Mouse (Mus musculus): ENCODE data around the gene Gm17334. TPM values are rescaled to one million over a fixed set of nuclear protein-coding genes. Genes with fewer than 3 reads are reported as not detected.
A peak's percentile ranks its signal among the peaks of the same experiment; 100 is the strongest.

The Gm17334 gene
- polyA plus RNA-seq, 1 experiment from 2014 or later = not detected

DNA sequence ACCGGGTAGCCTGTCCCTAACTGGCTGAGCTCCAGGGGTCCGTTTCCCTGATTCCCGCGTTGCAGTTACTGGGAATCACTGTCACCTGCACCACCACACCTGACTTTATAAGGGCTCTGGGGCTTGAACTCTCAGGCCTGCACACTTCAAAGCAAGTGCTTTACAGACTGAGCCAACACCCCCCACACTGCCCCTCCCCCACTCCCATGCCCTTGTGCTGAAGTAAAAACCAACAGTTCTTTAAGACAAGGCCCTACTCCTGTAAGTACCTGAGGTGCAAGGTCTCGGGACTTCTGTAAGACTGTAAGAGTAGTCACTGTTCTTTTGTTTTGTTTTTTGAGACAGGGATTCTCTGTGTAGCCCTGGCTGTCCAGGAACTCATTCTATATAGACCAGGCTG lies 5.5 kb upstream of the Gm17334 start:
- H3K4me2 ChIP-seq = no peak overlapping the region
- no peak for ATAC-seq (replicated peaks)
- H3K4me3 ChIP-seq = no peak overlapping the region
- no peak overlapping the region for H3K9ac ChIP-seq
- no peaks in the 10 kb centered on the region for H3K36me3 ChIP-seq (replicated peaks)
- H3K4me1 ChIP-seq = no peaks in the 10 kb centered on the region
- no peak overlapping the region for H3K27ac ChIP-seq
- no peaks in the 10 kb centered on the region for H3K9me3 ChIP-seq
- H3K27me3 ChIP-seq (replicated peaks) = no peaks in the 10 kb centered on the region
- WGBS = 81% methylated on average over 5 of the region's 5 CpGs

DNA sequence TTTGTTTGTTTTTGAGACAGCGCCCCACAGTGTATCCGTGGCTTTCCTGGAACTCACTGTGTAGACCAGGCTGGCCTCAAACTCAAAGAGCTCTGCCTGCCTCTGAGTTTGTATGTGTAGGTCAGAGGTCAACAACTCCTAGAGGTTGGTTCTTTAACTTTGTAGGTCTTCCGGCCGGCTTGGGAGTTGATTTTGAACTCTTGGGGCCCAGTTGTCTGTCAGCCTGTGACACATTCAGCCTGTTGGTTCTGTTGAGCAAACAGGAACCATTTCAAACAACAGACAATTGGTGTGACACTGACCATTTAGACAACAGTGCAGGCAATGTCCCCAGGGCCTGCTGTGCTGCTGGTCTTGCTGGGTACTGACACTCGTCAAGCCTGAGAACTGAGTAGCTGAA lies 4.7 kb upstream of the Gm17334 start:
- no peaks in the 10 kb centered on the region for H3K36me3 ChIP-seq (replicated peaks)
- WGBS = 63% methylated on average over 5 of the region's 5 CpGs
- H3K4me1 ChIP-seq = no peaks in the 10 kb centered on the region

DNA sequence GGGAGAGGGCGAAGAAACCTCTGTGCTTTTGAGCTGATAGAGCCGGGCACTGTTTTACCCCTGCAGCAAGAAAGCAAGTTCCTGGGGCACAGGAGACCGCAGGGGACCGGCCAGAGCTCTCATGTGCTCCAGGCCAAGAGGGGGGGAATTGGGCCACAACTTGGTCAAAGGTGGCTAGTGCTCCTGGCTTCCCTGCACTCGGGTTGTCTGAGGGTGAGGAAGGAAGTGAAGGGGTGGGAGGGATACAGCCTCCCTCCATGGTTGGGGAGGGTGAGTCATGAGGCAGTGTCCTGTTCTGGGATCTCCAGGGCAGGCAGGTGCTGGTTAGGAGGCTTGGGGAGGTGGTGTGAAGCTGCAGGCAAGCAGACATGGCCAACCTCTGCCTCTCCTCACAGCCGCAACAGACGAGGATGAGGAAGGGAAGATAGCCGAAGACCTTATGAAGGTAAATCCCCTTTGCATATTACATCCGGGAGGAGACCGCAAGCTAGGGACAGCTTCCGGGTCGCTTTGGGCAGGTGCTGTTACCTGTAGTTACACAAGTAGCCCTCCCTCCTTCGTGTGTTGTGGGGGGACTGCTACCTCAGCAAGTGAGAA lies 1.8 kb upstream of the Gm17334 start:
- 85% methylated on average over 13 of the region's 13 CpGs for WGBS

More for the DNA sequence above, 4.7 kb upstream of the Gm17334 start:
- Histone ChIP-seq H3K9ac (no peak overlapping the region), H3K27ac (no peak overlapping the region), H3K9me3 (no peaks in the 10 kb centered on the region), H3K4me2 (no peak overlapping the region), H3K27me3 (replicated peaks) (no peaks in the 10 kb centered on the region), H3K4me3 (no peak overlapping the region)
- ATAC-seq (replicated peaks) = no peak

DNA sequence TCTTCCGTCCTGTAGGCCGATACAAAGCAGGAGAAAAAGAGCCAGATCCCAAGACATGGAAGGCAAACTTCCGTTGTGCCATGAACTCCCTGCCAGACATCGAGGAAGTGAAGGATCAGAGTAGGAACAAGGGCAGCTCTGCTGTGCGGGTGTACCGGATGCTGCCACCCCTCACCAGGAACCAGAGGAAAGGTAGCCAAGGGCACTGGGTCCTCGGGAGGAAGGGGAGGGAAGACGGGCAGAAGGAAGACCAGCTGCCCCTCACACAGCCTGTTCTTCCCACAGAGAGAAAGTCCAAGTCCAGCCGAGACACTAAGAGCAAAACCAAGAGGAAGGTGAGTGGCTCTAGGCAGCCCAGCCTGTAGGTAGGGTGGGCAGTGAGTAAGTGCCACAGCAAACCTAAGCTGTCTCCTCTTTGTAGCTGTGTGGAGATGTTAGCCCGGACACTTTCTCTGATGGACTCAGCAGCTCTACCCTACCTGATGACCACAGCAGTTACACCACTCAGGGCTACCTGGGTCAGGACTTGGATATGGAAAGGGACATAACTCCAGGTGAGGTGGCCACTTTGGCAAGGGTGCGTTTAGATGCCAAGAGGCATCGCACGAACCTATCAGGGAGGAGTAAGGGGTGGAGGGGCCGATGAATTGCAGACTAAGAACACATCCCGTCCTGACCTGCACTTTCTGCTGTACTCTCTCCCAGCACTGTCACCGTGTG lies 814 bp upstream of the Gm17334 start:
- H3K4me2 ChIP-seq = no peak overlapping the region
- H3K9me3 ChIP-seq = no peaks in the 10 kb centered on the region
- 91% methylated on average over 16 of the region's 16 CpGs for whole genome bisulfite sequencing
- ATAC-seq (replicated peaks) = no peak
- peaks cover 13% of the 10 kb centered on the region for H3K4me1 ChIP-seq
- H3K27ac ChIP-seq = no peak overlapping the region
- H3K4me3 ChIP-seq = no peak overlapping the region
- H3K27me3 ChIP-seq (replicated peaks) = peaks cover 24% of the 10 kb centered on the region
- H3K9ac ChIP-seq = no peak overlapping the region
- H3K36me3 ChIP-seq (replicated peaks) = no peaks in the 10 kb centered on the region

More for the DNA sequence above, 1.8 kb upstream of the Gm17334 start:
- H3K4me1 ChIP-seq = peaks cover 10% of the 10 kb centered on the region
- H3K27ac ChIP-seq = no peak overlapping the region
- no peak overlapping the region for H3K4me3 ChIP-seq
- peaks cover 17% of the 10 kb centered on the region; the same call in 1 of the 2 replicates for H3K27me3 ChIP-seq (replicated peaks)
- H3K9ac ChIP-seq = no peak overlapping the region
- no peak for ATAC-seq (replicated peaks)
- H3K9me3 ChIP-seq = no peaks in the 10 kb centered on the region
- H3K36me3 ChIP-seq (replicated peaks) = no peaks in the 10 kb centered on the region
- no peak overlapping the region for H3K4me2 ChIP-seq

DNA sequence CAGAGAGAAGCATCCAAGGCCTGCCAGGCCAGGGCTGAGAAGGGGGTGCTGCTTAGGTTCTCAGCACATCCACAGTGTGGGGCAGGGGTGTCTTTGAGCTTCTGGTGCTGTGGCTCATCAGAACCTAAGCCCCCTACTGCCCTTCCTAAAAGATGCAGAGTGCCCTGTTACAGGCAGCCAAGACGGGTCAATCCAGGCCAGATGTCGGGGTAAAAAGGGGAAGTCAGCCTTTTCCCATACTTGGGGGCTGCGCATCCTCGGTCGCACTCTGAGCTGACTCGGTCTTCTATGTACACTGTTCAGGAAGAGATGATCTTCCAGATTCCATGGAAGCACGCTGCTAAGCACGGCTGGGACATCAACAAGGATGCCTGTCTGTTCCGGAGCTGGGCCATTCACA lies 451 bp downstream of the Gm17334 start:
- no peak for ATAC-seq (replicated peaks)
- Histone ChIP-seq H3K4me1 (peaks cover 13% of the 10 kb centered on the region), H3K27ac (no peak overlapping the region), H3K4me2 (no peak overlapping the region), H3K27me3 (replicated peaks) (peaks cover 29% of the 10 kb centered on the region), H3K36me3 (replicated peaks) (no peaks in the 10 kb centered on the region), H3K9me3 (no peaks in the 10 kb centered on the region), H3K4me3 (no peak overlapping the region), H3K9ac (no peak overlapping the region)
- 83% methylated on average over 9 of the region's 9 CpGs for WGBS

DNA sequence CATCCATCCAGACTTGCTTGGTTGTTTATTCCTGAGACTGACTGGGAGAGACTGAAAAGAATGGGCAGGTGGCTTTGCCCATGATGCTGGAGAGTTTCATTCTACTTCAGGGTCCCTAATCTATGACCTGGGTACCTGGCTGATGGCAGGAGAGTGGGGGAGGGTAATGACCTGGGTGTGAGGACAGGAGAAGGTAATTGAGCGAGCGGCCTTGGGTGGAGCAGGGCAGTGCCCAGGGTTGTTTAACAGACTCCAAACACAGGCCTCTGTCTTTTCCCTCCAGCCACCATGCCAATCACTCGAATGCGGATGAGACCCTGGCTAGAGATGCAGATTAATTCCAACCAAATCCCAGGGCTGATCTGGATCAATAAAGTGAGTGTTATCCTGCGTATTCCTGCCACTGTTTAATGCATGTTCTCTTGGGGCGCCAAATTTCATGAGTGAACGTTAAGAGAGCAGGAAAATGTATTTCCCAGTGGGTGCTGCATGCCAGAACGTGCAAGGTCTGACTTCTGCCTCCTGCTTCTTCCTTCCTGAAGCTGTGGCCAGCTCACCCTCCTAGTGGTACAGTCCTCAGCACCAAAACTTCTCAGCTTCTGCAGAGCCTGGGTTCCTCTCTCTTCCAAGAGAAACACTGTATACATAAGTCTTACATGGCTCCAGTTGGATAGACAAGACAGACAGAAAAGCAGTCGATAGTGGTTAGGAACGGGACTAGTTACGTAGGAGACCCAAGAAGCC lies 1.8 kb downstream of the Gm17334 start:
- H3K27ac ChIP-seq = no peak overlapping the region
- WGBS = 80% methylated on average over 11 of the region's 11 CpGs
- peak overlapping the region; percentile 98; the same call in 1 of the 2 replicates for H3K4me2 ChIP-seq
- no peak for ATAC-seq (replicated peaks)
- H3K4me1 ChIP-seq = peaks cover 13% of the 10 kb centered on the region
- H3K36me3 ChIP-seq (replicated peaks) = no peaks in the 10 kb centered on the region
- peaks cover 32% of the 10 kb centered on the region for H3K27me3 ChIP-seq (replicated peaks)
- H3K4me3 ChIP-seq = no peak overlapping the region
- H3K9me3 ChIP-seq = no peaks in the 10 kb centered on the region
- H3K9ac ChIP-seq = no peak overlapping the region

DNA sequence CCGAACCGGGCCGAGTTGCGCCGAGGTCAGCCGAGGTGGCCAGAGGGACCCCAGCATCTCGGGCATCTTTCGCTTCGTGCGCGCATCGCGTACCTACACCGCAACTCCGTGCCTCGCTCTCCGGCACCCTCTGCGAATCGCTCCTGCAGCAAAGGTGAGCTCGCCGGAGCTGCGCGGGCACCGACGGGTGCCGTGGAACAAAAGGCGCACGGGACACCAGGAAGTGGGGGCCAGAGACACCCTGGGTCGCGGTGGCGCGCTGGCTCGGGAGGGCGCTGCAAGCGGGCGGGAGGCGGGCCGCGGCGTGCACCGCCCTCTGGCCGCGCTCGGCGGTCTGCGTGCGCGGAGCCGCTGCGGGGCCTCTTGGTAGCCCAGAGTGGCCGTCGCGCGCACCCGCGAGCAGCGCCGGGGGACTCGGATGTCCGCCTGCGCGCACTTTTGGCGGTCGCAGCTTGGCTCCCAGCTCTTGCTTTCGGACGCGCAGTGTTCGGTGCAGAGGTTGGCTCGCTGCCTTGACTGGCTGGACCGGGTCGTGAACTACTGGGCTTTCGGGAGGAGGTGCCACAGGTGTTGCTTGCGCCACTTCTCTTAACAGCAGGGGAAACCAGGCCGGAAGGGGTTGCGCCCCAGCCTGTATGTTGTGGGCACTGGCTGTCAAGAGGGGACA lies 2.7 kb downstream of the Gm17334 start:
- Histone ChIP-seq H3K27ac (no peak overlapping the region; the same call in 1 of the 2 replicates), H3K27me3 (replicated peaks) (peaks cover 32% of the 10 kb centered on the region), H3K9me3 (no peaks in the 10 kb centered on the region), H3K4me2 (peak overlapping the region; percentile 98), H3K4me3 (peak overlapping the region; percentile 63), H3K4me1 (peaks cover 13% of the 10 kb centered on the region), H3K9ac (peak overlapping the region; percentile 61), H3K36me3 (replicated peaks) (no peaks in the 10 kb centered on the region)
- under 1% methylated on average over 69 of the region's 75 CpGs for WGBS
- ATAC-seq (replicated peaks) = peak; percentile 86

DNA sequence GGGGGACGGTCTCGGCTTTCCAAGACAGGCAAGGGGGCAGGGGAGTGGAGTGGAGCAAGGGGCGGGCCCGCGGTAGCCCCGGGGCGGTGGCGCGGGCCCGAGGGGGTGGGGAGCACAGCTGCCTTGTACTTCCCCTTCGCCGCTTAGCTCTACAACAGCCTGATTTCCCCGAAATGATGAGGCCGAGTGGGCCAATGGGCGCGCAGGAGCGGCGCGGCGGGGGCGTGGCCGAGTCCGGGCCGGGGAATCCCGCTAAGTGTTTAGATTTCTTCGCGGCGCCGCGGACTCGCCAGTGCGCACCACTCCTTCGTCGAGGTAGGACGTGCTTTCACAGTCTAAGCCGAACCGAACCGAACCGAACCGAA lies 3.2 kb downstream of the Gm17334 start, which contains the start of gene Irf1:
Gene Irf1, plus strand, starts transcription at position 255 of the 365 bp plus-strand sequence.
- no peaks in the 10 kb centered on the region for H3K9me3 ChIP-seq
- peak within 1 kb of the TSS; percentile 63 for H3K4me3 ChIP-seq
- no peaks in the 10 kb centered on the region for H3K36me3 ChIP-seq (replicated peaks)
- no peak within 1 kb of the TSS; the same call in 1 of the 2 replicates for H3K27ac ChIP-seq
- peak within 1 kb of the TSS; percentile 61 for H3K9ac ChIP-seq
- peak within 1 kb of the TSS; percentile 98 for H3K4me2 ChIP-seq
- peak; percentile 94 for ATAC-seq (replicated peaks)
- H3K27me3 ChIP-seq (replicated peaks) = peaks cover 32% of the 10 kb centered on the region
- under 1% methylated on average over 40 of the region's 40 CpGs for WGBS
- peaks cover 13% of the 10 kb centered on the region for H3K4me1 ChIP-seq

DNA sequence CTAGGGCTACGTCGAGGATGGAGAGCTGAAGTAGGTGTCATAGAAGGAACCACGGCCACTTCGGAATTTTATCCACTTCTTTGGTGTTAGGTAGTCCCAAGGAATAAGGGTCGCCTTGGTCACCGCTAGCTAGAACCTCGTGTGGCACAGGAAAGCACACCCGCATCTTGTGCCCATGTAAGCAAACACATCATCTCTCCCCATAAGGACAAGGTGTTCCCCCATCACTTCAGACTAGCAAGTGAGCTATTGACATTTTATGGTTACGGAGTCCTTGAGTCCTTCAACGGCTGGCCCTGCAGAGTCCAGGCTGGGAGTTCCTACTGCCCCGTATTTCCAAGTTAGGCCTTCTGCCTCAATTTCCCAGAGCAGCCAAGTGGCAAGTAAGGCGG lies 3.8 kb downstream of the Gm17334 start:
- 64% methylated on average over 12 of the region's 12 CpGs for WGBS
- Histone ChIP-seq H3K9me3 (no peaks in the 10 kb centered on the region), H3K27ac (no peak overlapping the region)

DNA sequence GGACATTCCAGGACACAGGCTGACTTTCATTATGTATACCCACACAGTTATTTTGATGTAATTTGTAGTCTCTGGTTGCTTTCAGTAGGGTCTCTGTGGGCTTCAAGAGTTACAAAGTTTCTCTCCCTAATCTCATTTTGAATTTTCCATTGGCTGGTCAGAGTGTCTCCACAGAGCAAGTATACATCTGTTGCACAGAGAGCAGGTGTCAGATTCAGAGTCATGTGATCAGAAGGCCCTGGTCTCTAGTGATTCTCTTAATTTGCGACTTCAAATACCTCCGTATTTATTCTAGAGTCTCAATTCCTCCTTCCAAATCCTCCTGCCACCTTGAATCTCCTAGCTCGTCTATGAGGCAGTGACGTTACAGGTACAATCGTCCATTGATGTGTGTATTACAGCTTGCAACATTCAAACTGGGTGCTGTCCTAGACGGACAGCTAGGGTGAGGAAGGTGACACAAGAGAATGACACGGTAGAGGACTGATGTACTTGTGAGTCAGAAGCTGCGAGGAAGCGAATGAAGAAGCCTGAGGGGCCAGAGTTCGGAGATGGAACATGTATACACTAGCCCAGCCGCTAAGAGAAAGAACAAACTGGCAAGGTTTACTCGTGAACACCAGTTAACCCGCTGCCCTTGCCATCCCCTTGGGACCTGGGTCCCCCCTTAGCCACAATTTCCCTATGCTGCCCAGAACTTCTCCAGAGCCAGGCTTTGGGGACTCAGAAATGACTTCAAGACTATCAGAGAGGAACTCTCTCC lies 4.4 kb downstream of the Gm17334 start:
- Histone ChIP-seq H3K9ac (no peak overlapping the region), H3K9me3 (no peaks in the 10 kb centered on the region), H3K36me3 (replicated peaks) (no peaks in the 10 kb centered on the region), H3K4me2 (no peak overlapping the region), H3K4me1 (peaks cover 18% of the 10 kb centered on the region), H3K27ac (no peak overlapping the region), H3K27me3 (replicated peaks) (peaks cover 38% of the 10 kb centered on the region), H3K4me3 (no peak overlapping the region)
- ATAC-seq (replicated peaks) = no peak
- 79% methylated on average over 13 of the region's 13 CpGs for WGBS

More for the DNA sequence above, 3.8 kb downstream of the Gm17334 start:
- Histone ChIP-seq H3K4me2 (peak overlapping the region; percentile 98), H3K36me3 (replicated peaks) (no peaks in the 10 kb centered on the region), H3K9ac (peak overlapping the region; percentile 61; the same call in 1 of the 2 replicates), H3K4me3 (peak overlapping the region; percentile 63), H3K4me1 (peaks cover 13% of the 10 kb centered on the region), H3K27me3 (replicated peaks) (peaks cover 37% of the 10 kb centered on the region)
- ATAC-seq (replicated peaks) = no peak

DNA sequence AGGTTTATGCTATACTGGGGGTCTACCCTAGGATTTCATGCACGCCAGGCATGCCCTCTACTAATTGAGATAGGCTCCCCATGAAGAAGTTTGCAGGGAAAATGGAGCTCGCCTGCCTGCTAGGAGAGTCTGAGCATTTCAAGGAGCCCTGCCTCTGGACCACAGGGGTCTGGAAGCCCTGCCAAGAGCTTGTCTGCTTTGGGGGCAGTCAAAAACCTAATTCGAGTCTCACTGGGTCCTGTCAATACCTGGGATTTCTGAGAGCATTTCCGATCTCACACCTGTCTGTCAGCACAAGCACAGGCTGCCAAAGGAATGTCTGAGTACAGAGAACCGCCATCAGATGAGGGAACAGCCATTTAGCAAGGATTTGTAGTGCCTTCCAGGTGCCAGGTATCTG lies 8.4 kb downstream of the Gm17334 start:
- Histone ChIP-seq H3K4me1 (peaks cover 24% of the 10 kb centered on the region), H3K27me3 (replicated peaks) (peaks cover 45% of the 10 kb centered on the region), H3K4me2 (no peak overlapping the region), H3K9me3 (no peaks in the 10 kb centered on the region), H3K27ac (no peak overlapping the region), H3K4me3 (no peak overlapping the region), H3K9ac (no peak overlapping the region), H3K36me3 (replicated peaks) (no peaks in the 10 kb centered on the region)
- no peak for ATAC-seq (replicated peaks)
- WGBS = 44% methylated on average over 5 of the region's 5 CpGs

Measured in midbrain, embryonic 15.5 days (tissue).